Mouse (Mus musculus): ENCODE measurements at regions not wholly inside any gene's neighbourhood (a gene's known extent, or its start where the extent isn't known, plus 50 kb on each side); places are given as distances from the start of the nearest gene placed in this dataset.

DNA sequence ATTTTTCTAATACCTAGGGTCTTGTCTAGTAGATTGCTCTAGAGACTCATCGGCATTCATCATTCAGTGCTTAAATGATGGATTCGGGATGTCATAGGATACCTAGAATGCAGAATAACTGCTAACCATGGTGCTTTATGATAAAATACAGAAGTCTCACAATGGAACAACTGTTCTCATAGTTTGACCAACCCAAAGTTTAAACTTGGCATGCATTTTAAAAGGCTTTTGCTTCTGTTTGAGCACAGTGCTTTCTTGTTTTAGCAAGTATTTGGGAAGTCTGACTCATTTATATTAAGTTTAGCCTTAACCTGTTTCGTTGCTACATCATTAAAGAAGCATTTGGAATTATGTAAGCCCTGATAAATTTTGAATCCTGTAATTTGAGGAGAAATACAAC is 64.2 kb upstream of the Itga1 start:
- in situ Hi-C loops (cut with MboI; ENCODE audit: unreplicated experiment in 2 of 2) = no loop called here

GRCm38 (mm10) chr13:115162689-115163413 is 61.1 kb upstream of the Itga1 start:
- in situ Hi-C loops (cut with MboI; ENCODE audit: unreplicated experiment in 2 of 2) = no loop called here

DNA sequence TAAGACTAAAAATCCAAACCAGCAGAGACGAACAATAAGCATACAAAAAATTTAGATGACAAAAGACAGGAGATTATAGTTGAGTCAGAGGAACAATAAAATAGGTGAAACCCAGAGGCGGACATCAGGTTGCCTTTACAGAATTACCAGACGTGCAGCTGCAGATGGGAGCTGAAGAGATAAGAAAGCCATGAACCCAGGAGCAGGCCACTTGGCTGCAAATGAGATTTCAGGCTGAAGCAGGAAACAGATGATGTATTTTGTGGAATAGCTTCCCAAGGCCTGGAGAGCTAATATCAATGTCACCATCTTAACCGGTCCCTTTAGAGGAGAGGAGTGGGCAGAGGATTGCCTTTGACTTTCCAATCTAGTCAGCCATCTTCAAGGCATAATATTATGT is 57.6 kb upstream of the Itga1 start:
- in situ Hi-C loops (cut with MboI; ENCODE audit: unreplicated experiment in 2 of 2) = no loop called here

Measured in v-Abl transformed pro-B cells (cell line).